In the genomic region with DNA sequence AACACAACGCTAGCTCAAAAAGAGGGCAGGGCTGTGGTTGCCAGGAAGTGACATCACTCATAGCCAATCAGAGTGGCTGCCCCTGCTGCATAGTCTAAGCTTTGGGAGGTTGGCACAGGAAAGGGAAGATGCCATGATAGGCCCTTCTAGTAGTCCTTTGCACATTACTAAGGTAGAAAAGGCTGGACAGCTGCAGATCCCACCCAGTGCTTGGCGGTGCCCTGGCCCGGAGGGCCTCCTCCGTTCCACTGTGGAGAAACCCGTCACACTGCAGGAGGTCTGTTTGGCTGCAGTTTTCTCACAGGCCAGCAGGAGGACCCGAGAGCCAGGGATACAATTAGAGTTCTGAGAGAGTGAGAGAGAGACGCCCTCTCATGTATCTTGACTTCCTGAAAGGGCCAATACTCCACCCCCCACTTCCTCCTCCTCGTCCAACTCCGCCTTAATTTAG, we compare ENCODE assay signal across 9 mouse cellular contexts. TPM values are rescaled to one million over a fixed set of nuclear protein-coding genes. Genes with fewer than 3 reads are reported as not detected.
DNase-seq lines count a peak whose midpoint lies in the region; ATAC-seq lines count a peak whose summit lies in the region.
"Had no signal": no experiment of that assay in that cellular context is flagged by ENCODE, and none has a peak within 500 bp of the region (broad histone marks: within the 10 kb centered on the region; RNA-seq: fewer than 3 reads in every experiment).

No protein-coding gene starts in this region.

- 7% methylated on average over 9 of the region's 9 CpGs for WGBS in forebrain, embryonic 13.5 days
- WGBS in liver, embryonic 15.5 days (ENCODE audit: insufficient replicate concordance), result 5% methylated on average over 9 of the region's 9 CpGs
- 11% methylated on average over 9 of the region's 9 CpGs for WGBS in neural tube, embryonic 12.5 days

- H3K9ac ChIP-seq in forebrain, embryonic 13.5 days, result no peak overlapping the region
- no peak overlapping the region for H3K9ac ChIP-seq in liver, embryonic 15.5 days
- no peak overlapping the region for H3K9ac ChIP-seq in neural tube, embryonic 12.5 days

- intact Hi-C loops in heart, postnatal 10 days (cut with DNase I), result loop anchor here (1.0 to 5.0 kb wide), 4 partner anchors 49 to 464 kb away; partner anchors contain the start of gene Foxp4

- H3K9me3 ChIP-seq in forebrain, embryonic 13.5 days (replicated peaks), result no peaks in the 10 kb centered on the region
- H3K9me3 ChIP-seq in liver, embryonic 15.5 days (replicated peaks), result no peaks in the 10 kb centered on the region
- no peaks in the 10 kb centered on the region for H3K9me3 ChIP-seq in neural tube, embryonic 12.5 days

- peaks cover 50% of the 10 kb centered on the region for H3K36me3 ChIP-seq in forebrain, embryonic 13.5 days (ENCODE audit: poor library complexity, severe bottlenecking)
- H3K36me3 ChIP-seq in liver, embryonic 15.5 days (replicated peaks), result peaks cover 21% of the 10 kb centered on the region; the same call in 1 of the 2 replicates
- H3K36me3 ChIP-seq in neural tube, embryonic 12.5 days, result peaks cover 46% of the 10 kb centered on the region

- peak; percentile 76 to 87 for DNase-seq in CD8-positive naive resting alpha-beta T cell, adult 2 months (ENCODE audit: low read depth in 2 of 2, low spot score in 2 of 2)
- DNase-seq in c-Kit-positive CD71-positive TER-119-negative erythroid progenitor cells, embryonic 14.5 days (ENCODE audit: low read depth), result peak; percentile 59
- DNase-seq in heart, postnatal 10 days, result peak; percentile 90 to 94
- DNase-seq in kidney, postnatal 4 days, result peak; percentile 91 to 92
- DNase-seq in telencephalon, adult 2 months (ENCODE audit: low read depth, low spot score), result peak; percentile 85

- peaks cover 17% of the 10 kb centered on the region for H3K27me3 ChIP-seq in forebrain, embryonic 13.5 days
- no peaks in the 10 kb centered on the region for H3K27me3 ChIP-seq in liver, embryonic 15.5 days
- H3K27me3 ChIP-seq in neural tube, embryonic 12.5 days (replicated peaks), result no peaks in the 10 kb centered on the region

- H3K4me2 ChIP-seq in forebrain, embryonic 13.5 days, result peak overlapping the region; percentile 37
- H3K4me2 ChIP-seq in liver, embryonic 15.5 days, result peak overlapping the region; percentile 49
- peak overlapping the region; percentile 45 for H3K4me2 ChIP-seq in neural tube, embryonic 12.5 days (replicated peaks)

- H3K27ac ChIP-seq in forebrain, embryonic 13.5 days, result peak overlapping the region; percentile 86
- H3K27ac ChIP-seq in liver, embryonic 15.5 days (replicated peaks), result no peak overlapping the region
- no peak overlapping the region for H3K27ac ChIP-seq in neural tube, embryonic 12.5 days

- H3K4me3 ChIP-seq in forebrain, embryonic 13.5 days, result no peak overlapping the region
- peak overlapping the region; percentile 31; the same call in 1 of the 2 replicates for H3K4me3 ChIP-seq in liver, embryonic 15.5 days (replicated peaks)
- H3K4me3 ChIP-seq in neural tube, embryonic 12.5 days, result no peak overlapping the region
- H3K4me3 ChIP-seq: erythroblast, embryonic 14.5 days had no signal

- peaks cover 70% of the 10 kb centered on the region for H3K4me1 ChIP-seq in forebrain, embryonic 13.5 days
- H3K4me1 ChIP-seq in liver, embryonic 15.5 days (replicated peaks), result peaks cover 11% of the 10 kb centered on the region
- peaks cover 59% of the 10 kb centered on the region for H3K4me1 ChIP-seq in neural tube, embryonic 12.5 days

- peak; percentile 34 for ATAC-seq in forebrain, embryonic 13.5 days
- ATAC-seq in liver, embryonic 15.5 days (ENCODE audit: insufficient read depth), result peak; percentile 51
- ATAC-seq in neural tube, embryonic 12.5 days (ENCODE audit: low FRiP score, low read depth), result peak; percentile 7

RNA-seq across cellular contexts. Expression of gene Mdfi, which starts 38.9 kb away (rescaled TPM):
- polyA plus RNA-seq in forebrain, embryonic 13.5 days (2015; fragmentation: Nextera tagmentation; extraction: Ambion mirVana), result 2.6 and 3.1 TPM in 2 replicates
- 1 to 10 TPM; 6.4 to 8.2 TPM for total RNA-seq in heart, postnatal 10 days (2021)
- 0.76 and 1.2 TPM in 2 replicates for polyA plus RNA-seq in liver, embryonic 15.5 days (2015; fragmentation: Nextera tagmentation; extraction: Ambion mirVana)
- polyA plus RNA-seq in neural tube, embryonic 12.5 days (2016; fragmentation: Nextera tagmentation; extraction: Ambion mirVana), result 12.9 and 13.9 TPM in 2 replicates

RNA-seq across cellular contexts. Expression of gene Foxp4, which starts 51.1 kb away (rescaled TPM):
- polyA plus RNA-seq in forebrain, embryonic 13.5 days (2015; fragmentation: Nextera tagmentation; extraction: Ambion mirVana), result 13.4 and 15.6 TPM in 2 replicates
- total RNA-seq in heart, postnatal 10 days (2021), result 10 to 100 TPM; 12.3 to 15.9 TPM
- polyA plus RNA-seq in liver, embryonic 15.5 days (2015; fragmentation: Nextera tagmentation; extraction: Ambion mirVana), result 4.6 and 4.8 TPM in 2 replicates
- polyA plus RNA-seq in neural tube, embryonic 12.5 days (2016; fragmentation: Nextera tagmentation; extraction: Ambion mirVana), result 30.4 and 31.8 TPM in 2 replicates
